Mouse (Mus musculus) liver, adult 2 months (tissue): Measurements from ENCODE around the gene Fam107b. TPM values are rescaled to one million over a fixed set of nuclear protein-coding genes. Genes with fewer than 3 reads are reported as not detected.
A peak's percentile ranks its signal among the peaks of the same experiment; 100 is the strongest.

ENCODE experiments used
- DNase-seq: peaks from one replicate; pipeline ENCODE4 v3.0.0-alpha.2; 2011; ENCODE audit warnings: low read depth, low spot score; ENCODE audit errors: extremely low read depth
- H3K27ac ChIP-seq: fragments of 200-500 bp; replicated peaks from 2 replicates; pipeline ENCODE4 v1.5.1; 2012; ENCODE audit warnings: low read depth, mild to moderate bottlenecking, control low read depth, inconsistent platforms, low read length; ENCODE audit not compliant: insufficient read depth
- H3K27me3 ChIP-seq: fragments of 200-500 bp; 2 replicates; pipeline ENCODE4 v1.6.1; 2012; ENCODE audit warnings: mild to moderate bottlenecking, moderate library complexity, low read length, inconsistent platforms; ENCODE audit not compliant: control insufficient read depth, insufficient read depth
- H3K36me3 ChIP-seq: fragments of 200-500 bp; 2 replicates; pipeline ENCODE4 v1.6.1; 2012; ENCODE audit warnings: low read length, inconsistent platforms; ENCODE audit not compliant: control insufficient read depth, insufficient read depth
- H3K4me1 ChIP-seq: fragments of 200-500 bp; 2 replicates; pipeline ENCODE4 v1.6.1; 2011; ENCODE audit warnings: low read length; ENCODE audit not compliant: control insufficient read depth, insufficient read depth
- H3K4me3 ChIP-seq: fragments of 200-500 bp; 2 replicates; pipeline ENCODE4 v1.5.1; 2011; ENCODE audit warnings: low read depth, mild to moderate bottlenecking, control low read depth, low read length, moderate library complexity; ENCODE audit not compliant: insufficient read depth
- H3K79me2 ChIP-seq: fragments of 200-500 bp; 2 replicates; pipeline ENCODE4 v1.6.1; 2012; ENCODE audit warnings: inconsistent platforms, mild to moderate bottlenecking, low read length, moderate library complexity; ENCODE audit not compliant: control insufficient read depth, insufficient read depth
- H3K9ac ChIP-seq: fragments of 200-500 bp; 2 replicates; pipeline ENCODE4 v1.6.1; 2012; ENCODE audit warnings: low read depth, mild to moderate bottlenecking, control low read depth, inconsistent platforms, low read length
- CTCF ChIP-seq: fragments of 200-500 bp; IDR thresholded peaks from 2 replicates; pipeline ENCODE4 v1.5.1; 2011; ENCODE audit warnings: low read depth, low read length, control low read depth
- POLR2A ChIP-seq: fragments of 200-500 bp; IDR thresholded peaks from 2 replicates; pipeline ENCODE4 v1.6.1; 2011; ENCODE audit warnings: low read length, control low read depth; ENCODE audit not compliant: insufficient read depth; ENCODE audit errors: extremely low read depth
- WGBS: fragments of 180-500 bp; shearing (Covaris S2); methylation state at CpG from one replicate; pipeline ENCODE4 v1.1.7; 2018; 5-methylcytosine and 5-hydroxymethylcytosine counted together
- polyA plus RNA-seq: library from polyadenylated mRNA; depleted of rRNA; stranded (reverse); fragments of >200 nt; gene quantifications from 2 replicates; pipeline ENCODE4 v1.2.3, GENCODE M21; 2012
- total RNA-seq: library from RNA; depleted of rRNA; stranded (reverse); fragments of >200 nt; gene quantifications from 2 replicates; pipeline ENCODE4 v1.2.3, GENCODE M21; 2014

Fam107b gene
- total and polyA plus RNA-seq, 2 experiments = 13.7 to 68.6 TPM

DNA sequence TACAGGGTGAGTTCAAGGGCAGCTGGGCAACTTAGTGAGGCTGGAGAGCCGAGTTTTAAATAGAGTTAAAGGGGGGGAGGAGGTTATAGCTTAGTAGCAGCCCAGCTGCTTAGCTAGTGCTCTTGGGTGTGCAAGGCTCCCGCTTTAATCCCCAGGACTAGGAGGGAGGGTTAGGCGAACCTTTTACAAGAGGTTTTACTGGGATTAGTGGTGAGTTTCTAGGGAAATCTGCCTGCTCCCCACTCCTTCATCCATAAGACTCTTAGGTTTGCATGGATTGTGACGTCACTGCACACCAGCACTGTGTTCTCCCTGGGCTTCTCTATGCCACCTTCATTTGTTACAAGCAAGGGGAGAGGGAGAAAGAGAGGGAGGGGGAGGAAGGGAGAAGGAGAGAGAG, 88.6 kb downstream of the Fam107b start:
- Histone ChIP-seq H3K4me1 (no peaks in the 10 kb centered on the region; the same call in 1 of the 2 replicates), H3K4me3 (no peak overlapping the region), H3K27ac (no peak overlapping the region), H3K36me3 (no peaks in the 10 kb centered on the region), H3K27me3 (no peaks in the 10 kb centered on the region), H3K79me2 (no peaks in the 10 kb centered on the region), H3K9ac (no peak overlapping the region)
- no peak for DNase-seq
- TF ChIP-seq CTCF (no peak), POLR2A (no peak)
- 84% methylated on average over 4 of the region's 4 CpGs for WGBS

DNA sequence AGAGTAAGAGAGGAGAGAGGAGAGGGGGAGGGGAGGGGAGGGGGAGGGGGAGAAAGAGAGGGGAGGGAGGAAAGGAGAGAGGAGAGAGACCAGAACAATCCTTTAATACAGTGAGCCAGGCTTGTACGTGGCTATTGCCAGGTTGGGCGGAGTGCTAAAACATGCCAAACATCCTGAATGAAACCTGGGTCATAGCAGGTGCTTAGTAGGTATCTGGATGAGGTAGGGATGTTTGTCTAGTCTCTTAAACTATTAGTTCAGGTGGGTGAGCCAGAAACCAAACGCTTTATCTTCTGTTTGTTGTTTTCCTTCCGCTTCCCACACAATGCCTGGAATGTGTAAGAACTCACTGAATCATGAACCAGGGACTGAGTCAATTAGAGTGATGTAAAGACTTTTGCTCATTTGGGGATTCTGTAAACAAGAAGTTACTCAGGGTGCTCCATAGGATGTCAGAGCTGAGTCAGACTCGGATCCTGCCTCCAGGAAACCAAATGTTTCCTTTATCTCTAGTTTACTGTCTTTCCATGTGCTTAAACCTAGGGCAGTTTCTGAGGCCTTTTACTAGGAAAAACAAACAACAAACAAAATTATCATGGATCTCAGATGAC, 89.1 kb downstream of the Fam107b start:
- H3K4me3 ChIP-seq = no peak overlapping the region
- no peak overlapping the region for H3K27ac ChIP-seq
- DNase-seq = no peak
- no peaks in the 10 kb centered on the region for H3K79me2 ChIP-seq
- H3K9ac ChIP-seq = no peak overlapping the region
- H3K4me1 ChIP-seq = no peaks in the 10 kb centered on the region; the same call in 1 of the 2 replicates
- no peak for TF ChIP-seq CTCF
- TF ChIP-seq POLR2A = no peak
- WGBS = 47% methylated on average over 5 of the region's 5 CpGs
- no peaks in the 10 kb centered on the region for H3K27me3 ChIP-seq
- H3K36me3 ChIP-seq = no peaks in the 10 kb centered on the region

- Histone ChIP-seq H3K36me3 (no peaks in the 10 kb centered on the region), H3K79me2 (no peaks in the 10 kb centered on the region), H3K9ac (no peak overlapping the region), H3K27me3 (no peaks in the 10 kb centered on the region), H3K4me3 (no peak overlapping the region), H3K4me1 (no peaks in the 10 kb centered on the region), H3K27ac (no peak overlapping the region)
- no peak for DNase-seq
- WGBS = 33% methylated on average over 6 of the region's 6 CpGs
- TF ChIP-seq POLR2A (no peak), CTCF (no peak)
Measured at GRCm38 (mm10) chr2:3664086-3664485, 93.8 kb downstream of the Fam107b start.

DNA sequence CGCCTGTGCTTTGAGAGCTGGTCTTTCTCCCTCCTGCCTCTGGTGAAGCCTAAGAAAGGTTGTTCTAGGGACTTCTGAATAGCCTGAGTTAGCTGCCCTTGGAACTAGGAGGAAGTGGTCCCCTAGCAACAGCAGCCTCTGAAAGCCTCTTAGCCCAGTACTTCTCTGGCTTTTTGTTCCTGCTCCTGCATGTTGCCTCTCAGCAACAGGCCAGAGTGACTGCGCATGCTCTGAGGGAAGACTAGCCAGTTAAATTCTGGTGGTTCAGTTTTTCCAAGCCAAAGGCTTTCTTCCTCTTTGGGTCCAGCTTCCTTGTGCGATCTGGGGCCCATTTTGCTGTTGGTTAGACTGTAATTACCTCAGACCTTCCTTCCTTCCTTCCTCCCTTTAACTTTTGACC, 98.4 kb downstream of the Fam107b start:
- peak; percentile 48 for DNase-seq
- H3K9ac ChIP-seq = no peak overlapping the region
- TF ChIP-seq CTCF = no peak
- TF ChIP-seq POLR2A = no peak
- H3K27me3 ChIP-seq = no peaks in the 10 kb centered on the region
- 84% methylated on average over 3 of the region's 3 CpGs for WGBS
- H3K79me2 ChIP-seq = no peaks in the 10 kb centered on the region
- H3K36me3 ChIP-seq = no peaks in the 10 kb centered on the region
- no peak overlapping the region for H3K4me3 ChIP-seq
- peaks cover 4% of the 10 kb centered on the region; the same call in 1 of the 2 replicates for H3K4me1 ChIP-seq
- H3K27ac ChIP-seq = no peak overlapping the region

GRCm38 (mm10) chr2:3669646-3670045, 99.4 kb downstream of the Fam107b start:
- no peak for DNase-seq
- no peak for TF ChIP-seq CTCF
- TF ChIP-seq POLR2A = no peak
- H3K27me3 ChIP-seq = no peaks in the 10 kb centered on the region
- peaks cover 4% of the 10 kb centered on the region; the same call in 1 of the 2 replicates for H3K4me1 ChIP-seq
- 69% methylated on average over 2 of the region's 2 CpGs for WGBS
- H3K4me3 ChIP-seq = no peak overlapping the region
- H3K79me2 ChIP-seq = no peaks in the 10 kb centered on the region
- H3K9ac ChIP-seq = no peak overlapping the region
- no peak overlapping the region for H3K27ac ChIP-seq
- H3K36me3 ChIP-seq = no peaks in the 10 kb centered on the region

DNA sequence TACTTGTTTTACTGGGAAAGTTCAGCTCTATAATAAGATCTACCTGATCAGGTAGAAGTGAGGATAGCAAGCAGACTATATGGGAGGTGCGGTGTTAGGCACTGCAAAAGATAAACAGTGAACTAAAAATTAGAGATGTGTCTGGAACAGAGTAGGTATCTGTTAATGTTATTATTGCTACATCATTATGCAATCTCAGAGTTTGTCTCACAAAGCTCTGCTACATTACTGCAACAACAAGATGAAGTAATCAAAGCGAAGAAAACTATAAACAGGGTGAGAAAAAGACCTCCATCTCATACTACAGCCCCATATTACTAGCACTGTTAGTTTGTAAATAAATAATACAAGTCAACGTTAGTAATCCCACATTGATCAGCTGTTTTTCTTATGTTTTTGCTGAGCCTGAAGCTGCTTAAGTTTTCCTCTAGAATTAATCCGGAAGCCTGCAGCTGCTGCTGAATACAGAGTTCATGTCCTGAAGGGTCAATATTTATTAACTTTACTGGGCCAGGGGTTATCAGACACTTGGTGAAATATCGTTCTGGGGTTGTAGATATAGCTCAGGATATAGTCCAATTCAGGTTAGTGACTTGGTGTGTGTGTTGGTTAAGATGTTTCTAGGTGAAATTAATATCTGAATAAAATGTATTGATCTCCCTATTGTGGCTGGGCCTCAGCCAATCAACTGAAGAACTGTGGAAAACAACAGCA, 102.5 kb downstream of the Fam107b start:
- DNase-seq = peak; percentile 94
- H3K79me2 ChIP-seq = no peaks in the 10 kb centered on the region
- 17% methylated on average over 5 of the region's 5 CpGs for WGBS
- TF ChIP-seq CTCF = no peak
- no peak for TF ChIP-seq POLR2A
- H3K4me3 ChIP-seq = peak overlapping the region; percentile 35; the same call in 1 of the 2 replicates
- H3K9ac ChIP-seq = no peak overlapping the region
- H3K4me1 ChIP-seq = peaks cover 4% of the 10 kb centered on the region; the same call in 1 of the 2 replicates
- H3K36me3 ChIP-seq = no peaks in the 10 kb centered on the region
- no peak overlapping the region; the same call in 1 of the 2 replicates for H3K27ac ChIP-seq
- no peaks in the 10 kb centered on the region for H3K27me3 ChIP-seq
